Mouse (Mus musculus) spleen, adult 10 weeks (tissue): ENCODE data around the gene Vps35. TPM values are rescaled to one million over a fixed set of nuclear protein-coding genes. Genes with fewer than 3 reads are reported as not detected.

Experiments used
- polyA plus RNA-seq: library from polyadenylated mRNA; stranded (reverse); fragments of 350-450 nt; fragmentation: Illumina TruSeq; extraction: RNeasy Lipid Tissue Mini Kit (QIAGEN cat#74804); gene quantifications from one replicate; pipeline ENCODE4 v1.2.3, GENCODE M21; 2015; ENCODE audit warnings: low replicate concordance; ENCODE audit not compliant: insufficient read depth

Vps35 gene
- polyA plus RNA-seq = 108 TPM

GRCm38 (mm10) chr8:85299434-85300077, at the start of gene Vps35, which contains the start of gene Orc6:
TSS of gene Vps35 (minus strand) at chr8:85299802.
TSS of gene Orc6 (plus strand) at chr8:85299632.

GRCm38 (mm10) chr8:85225688-85226087, 73.9 kb downstream of the Vps35 start, which contains the start of gene Olfr371:
TSS of gene Olfr371 (plus strand) at chr8:85225988.

Other genes starting within 250 kb of the Vps35 start
- gene Fbxw9, start 239.7 kb downstream of the Vps35 start, polyA plus RNA-seq = 3.0 TPM
- not detected for gene Gm5741, start 231.8 kb downstream of the Vps35 start, polyA plus RNA-seq
- gene Dhps, start 228.0 kb downstream of the Vps35 start, polyA plus RNA-seq = 52.7 TPM
- 54.9 TPM for gene Wdr83os, start 219.1 kb downstream of the Vps35 start, polyA plus RNA-seq
- 12.5 TPM for gene Wdr83, start 218.5 kb downstream of the Vps35 start, polyA plus RNA-seq
- gene Man2b1, start 216.5 kb downstream of the Vps35 start, polyA plus RNA-seq = 132 TPM
- gene Zfp791, start 176.7 kb downstream of the Vps35 start, polyA plus RNA-seq = 0.81 TPM
- not detected for gene Cks1brt, start 147.9 kb downstream of the Vps35 start, polyA plus RNA-seq
- not detected for gene Olfr371, start 73.8 kb downstream of the Vps35 start, polyA plus RNA-seq
- 47.6 TPM for gene Orc6, start 170 bp downstream of the Vps35 start, polyA plus RNA-seq
- 15.2 TPM for gene Mylk3, start 86.5 kb upstream of the Vps35 start, polyA plus RNA-seq
- gene 4921524J17Rik, start 133.0 kb upstream of the Vps35 start, polyA plus RNA-seq = 20.0 TPM
- gene Gpt2, start 192.8 kb upstream of the Vps35 start, polyA plus RNA-seq = 2.3 TPM